Mouse (Mus musculus): Measurements from ENCODE around the gene Elovl4.

Elovl4 gene

DNA sequence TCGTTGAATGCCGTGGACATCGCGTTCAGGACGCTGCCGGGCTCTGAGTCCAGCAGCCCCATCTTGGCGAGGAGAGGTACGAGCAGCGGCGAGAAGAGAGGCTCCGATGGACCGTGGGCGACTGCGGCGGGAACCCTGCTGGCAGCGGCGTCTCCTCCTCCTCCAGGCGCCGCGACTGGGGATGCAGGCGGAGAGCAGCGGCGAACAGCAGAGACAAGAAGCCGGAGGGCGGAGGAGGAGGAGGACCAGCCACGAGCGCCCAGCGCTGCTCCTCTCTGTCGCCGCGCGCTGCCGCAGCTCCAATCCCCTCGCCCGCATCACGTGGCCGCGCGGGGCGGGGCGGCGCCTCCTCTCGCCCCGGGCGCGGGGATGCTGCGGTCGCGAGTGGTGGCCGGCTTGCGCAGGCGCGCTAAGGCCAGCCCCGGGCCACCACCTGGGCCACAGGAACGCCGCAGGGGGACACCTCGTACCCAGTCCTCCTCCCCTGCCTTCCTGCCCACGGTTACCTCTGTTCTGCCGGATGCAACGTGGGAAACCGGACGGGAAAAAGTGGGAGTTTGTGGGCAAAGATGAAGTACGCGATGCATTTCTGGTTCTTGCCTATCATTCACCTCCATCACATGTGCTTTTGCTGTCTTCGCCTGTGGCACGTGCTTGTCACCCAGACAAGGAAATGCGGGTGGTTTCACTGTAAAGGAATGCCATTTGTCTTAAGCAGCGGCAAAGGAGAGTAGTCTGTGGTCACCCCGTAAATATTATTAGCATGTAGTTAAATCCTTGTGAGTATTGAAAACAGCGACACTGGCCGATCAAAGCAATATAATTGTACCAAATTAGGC, at the start of gene Elovl4:
Elovl4 (minus strand) TSS at position 301 of the 839 bp plus-strand sequence.
- ATAC-seq (ENCODE audit: insufficient number of reproducible peaks, low FRiP score, low TSS enrichment), result peak; percentile 87

DNA sequence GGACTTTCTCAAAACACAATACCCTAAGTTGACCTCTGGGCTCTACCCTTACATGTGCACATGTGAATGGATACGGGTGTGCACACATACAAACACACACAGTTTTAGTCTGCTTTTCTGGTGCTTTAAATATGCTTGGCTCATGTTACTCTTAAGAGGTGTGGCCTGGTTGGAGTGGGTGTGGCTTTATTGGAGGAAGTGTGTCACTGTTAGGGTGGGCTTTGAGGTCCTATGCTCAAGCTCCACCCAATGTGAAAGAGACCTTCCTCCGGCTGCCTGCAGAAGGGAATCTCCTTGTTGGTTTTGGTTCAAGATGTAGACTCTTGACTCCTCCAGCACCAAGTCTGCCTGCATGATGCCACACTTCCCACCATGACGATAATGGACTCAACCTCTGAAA, 46.4 kb upstream of the Elovl4 start:
- no peak for ATAC-seq (ENCODE audit: insufficient number of reproducible peaks, low FRiP score, low TSS enrichment)

- no peak; the same call in 1 of the 2 replicates for ATAC-seq (ENCODE audit: insufficient number of reproducible peaks, low FRiP score, low TSS enrichment)
Observed at GRCm38 (mm10) chr9:83834748-83835313, 28.8 kb upstream of the Elovl4 start.

- ATAC-seq (ENCODE audit: insufficient number of reproducible peaks, low FRiP score, low TSS enrichment), result peak; percentile 99
Observed at GRCm38 (mm10) chr9:83833811-83834747, 28.0 kb upstream of the Elovl4 start, which contains the start of gene Ttk. TSS of gene Ttk (plus strand) at chr9:83834689.

- ATAC-seq (ENCODE audit: insufficient number of reproducible peaks, low FRiP score, low TSS enrichment), result no peak
Observed at GRCm38 (mm10) chr9:83831152-83831551, 25.1 kb upstream of the Elovl4 start.

DNA sequence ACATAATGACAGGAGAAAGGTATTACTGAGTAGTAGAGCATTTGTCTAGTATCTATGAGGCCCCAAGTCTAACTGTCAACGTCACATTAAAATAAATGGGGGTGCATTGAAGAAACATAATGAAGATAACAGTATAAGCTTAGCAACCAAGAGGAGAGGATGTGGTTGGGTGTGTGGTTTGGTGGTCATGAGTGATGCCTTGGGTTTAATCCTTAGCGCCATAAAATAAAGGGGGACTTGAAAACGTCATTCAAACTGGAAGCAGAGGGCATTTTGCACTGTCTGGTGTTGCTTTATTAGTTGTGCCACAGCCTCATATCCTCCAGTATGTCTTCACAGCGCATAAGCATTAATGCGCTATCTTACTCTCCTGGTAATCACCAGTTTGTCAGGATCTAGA, 23.8 kb upstream of the Elovl4 start:
- ATAC-seq (ENCODE audit: insufficient number of reproducible peaks, low FRiP score, low TSS enrichment), result no peak

GRCm38 (mm10) chr9:83822925-83823324, 16.8 kb upstream of the Elovl4 start:
- no peak for ATAC-seq (ENCODE audit: insufficient number of reproducible peaks, low FRiP score, low TSS enrichment)

GRCm38 (mm10) chr9:83820976-83821375, 14.9 kb upstream of the Elovl4 start:
- no peak for ATAC-seq (ENCODE audit: insufficient number of reproducible peaks, low FRiP score, low TSS enrichment)

DNA sequence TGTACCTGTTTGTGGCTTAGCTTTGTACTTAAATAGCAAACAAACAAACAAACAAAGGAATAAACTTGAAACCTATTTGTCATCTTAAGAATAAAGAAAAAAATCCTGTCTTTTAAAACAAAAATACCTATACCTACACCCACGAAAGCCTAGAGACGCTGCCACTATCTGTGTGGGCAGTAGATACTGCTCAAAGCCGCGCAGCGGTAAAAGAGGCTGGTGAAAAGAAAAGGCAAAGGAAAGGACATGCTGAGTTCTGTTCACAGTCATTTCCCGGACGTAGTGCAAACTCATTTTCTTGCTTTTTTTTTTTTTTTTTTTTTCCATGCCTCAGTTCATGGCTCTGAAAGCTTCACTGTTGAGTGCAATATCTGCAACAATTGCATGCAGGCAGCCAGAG, 13.1 kb upstream of the Elovl4 start:
- no peak for ATAC-seq (ENCODE audit: insufficient number of reproducible peaks, low FRiP score, low TSS enrichment)

DNA sequence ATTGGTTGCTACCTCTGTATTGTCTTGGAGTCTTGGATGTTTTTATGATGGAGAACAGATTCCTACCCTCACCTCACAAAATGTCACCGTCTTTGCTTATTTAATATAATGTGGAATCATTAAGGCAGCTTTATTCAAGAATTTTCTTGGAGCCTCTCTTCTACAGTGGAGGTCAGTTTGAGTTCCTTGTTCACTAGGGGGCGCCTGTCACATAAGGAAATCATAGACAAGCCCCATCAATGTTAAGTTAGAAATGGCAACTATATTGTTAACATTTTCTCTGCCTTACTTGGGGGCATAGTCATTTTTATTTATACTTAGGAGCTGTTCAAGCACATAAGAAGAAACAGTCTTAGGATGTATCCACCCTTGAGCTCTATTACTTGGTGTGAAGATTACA, 1.5 kb upstream of the Elovl4 start:
- ATAC-seq (ENCODE audit: insufficient number of reproducible peaks, low FRiP score, low TSS enrichment), result no peak

GRCm38 (mm10) chr9:83805164-83805976, 707 bp downstream of the Elovl4 start:
- ATAC-seq (ENCODE audit: insufficient number of reproducible peaks, low FRiP score, low TSS enrichment), result peak; percentile 42

GRCm38 (mm10) chr9:83804341-83804740, 1.7 kb downstream of the Elovl4 start:
- no peak for ATAC-seq (ENCODE audit: insufficient number of reproducible peaks, low FRiP score, low TSS enrichment)

DNA sequence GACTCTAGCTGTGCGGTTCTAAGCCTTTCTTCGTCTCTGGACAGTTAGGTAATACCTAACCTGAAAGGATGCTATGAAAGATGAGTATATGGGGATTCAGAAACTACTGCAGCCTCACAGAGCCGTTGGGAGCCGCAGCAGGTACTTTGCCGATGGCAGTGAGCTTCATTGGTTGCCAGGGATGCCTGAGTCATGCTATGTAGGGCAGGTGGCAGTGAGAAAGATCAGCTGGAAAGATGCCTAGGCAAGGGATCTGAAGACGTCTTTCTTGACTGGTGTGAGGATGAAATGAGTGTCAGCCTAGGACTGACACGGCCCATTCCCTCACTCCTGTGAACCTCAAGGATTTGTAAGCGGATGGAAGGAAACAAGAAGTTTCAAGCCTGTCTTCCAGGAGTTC, 8.2 kb downstream of the Elovl4 start:
- ATAC-seq (ENCODE audit: insufficient number of reproducible peaks, low FRiP score, low TSS enrichment), result peak; percentile 86

DNA sequence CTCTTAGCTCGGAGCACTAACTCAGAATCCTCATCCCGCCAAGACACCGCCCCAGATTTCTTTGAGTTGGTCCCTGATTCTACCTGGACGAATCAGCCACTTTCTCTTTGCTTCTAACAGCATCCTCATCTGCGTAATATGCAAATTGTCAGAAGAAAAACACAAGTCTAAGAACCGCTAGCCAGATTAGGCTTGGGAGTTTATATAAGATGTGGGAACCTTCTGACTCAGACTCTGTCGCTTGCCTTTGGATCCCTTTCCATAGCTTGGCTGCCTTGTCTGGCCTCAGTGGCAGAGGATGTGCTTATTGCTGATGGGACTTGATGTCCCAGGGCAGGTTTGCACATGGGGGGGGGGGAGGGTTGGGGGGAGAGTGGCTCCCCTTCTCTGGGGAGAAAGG, 9.2 kb downstream of the Elovl4 start:
- ATAC-seq (ENCODE audit: insufficient number of reproducible peaks, low FRiP score, low TSS enrichment), result no peak

DNA sequence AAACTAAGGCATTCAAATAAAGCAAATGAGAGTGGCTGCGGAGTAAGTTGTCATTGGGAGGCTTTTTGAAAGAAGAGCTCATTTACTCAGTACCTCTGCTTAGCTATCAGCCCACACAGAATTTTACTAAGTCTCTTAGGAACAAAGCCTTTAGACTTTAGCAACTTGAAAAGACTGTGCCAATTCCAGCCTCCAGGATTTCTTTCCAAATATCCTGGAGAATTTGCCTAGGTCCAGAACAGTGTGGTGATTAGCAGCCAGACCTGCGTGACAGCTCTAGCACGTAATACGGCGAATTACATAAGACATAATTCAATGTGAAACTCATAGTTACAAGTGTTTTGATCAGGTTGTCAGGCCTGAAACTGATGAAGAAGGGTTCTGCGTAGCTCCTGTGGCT, 16.8 kb downstream of the Elovl4 start:
- no peak for ATAC-seq (ENCODE audit: insufficient number of reproducible peaks, low FRiP score, low TSS enrichment)

DNA sequence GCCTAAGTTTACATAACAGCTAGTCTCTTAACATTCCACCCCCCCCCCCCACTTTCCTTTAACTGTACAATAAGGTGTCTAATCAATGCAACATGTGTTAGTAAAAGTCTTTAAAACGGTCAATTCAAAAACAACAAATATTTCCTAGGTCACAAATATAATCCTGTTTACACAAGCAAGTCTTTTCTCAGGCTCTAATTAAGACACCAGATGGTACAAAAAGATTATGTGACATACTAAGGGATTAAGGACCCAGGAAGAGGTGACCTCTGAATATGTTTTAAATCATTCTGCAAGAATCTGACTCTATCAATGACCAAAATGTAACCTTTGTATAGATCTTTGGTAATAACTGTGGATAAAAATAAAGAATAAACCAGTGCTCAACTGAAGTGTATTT, 20.6 kb downstream of the Elovl4 start:
- ATAC-seq (ENCODE audit: insufficient number of reproducible peaks, low FRiP score, low TSS enrichment), result no peak

- ATAC-seq (ENCODE audit: insufficient number of reproducible peaks, low FRiP score, low TSS enrichment), result no peak
Observed at GRCm38 (mm10) chr9:83778317-83778960, 27.6 kb downstream of the Elovl4 start.

DNA sequence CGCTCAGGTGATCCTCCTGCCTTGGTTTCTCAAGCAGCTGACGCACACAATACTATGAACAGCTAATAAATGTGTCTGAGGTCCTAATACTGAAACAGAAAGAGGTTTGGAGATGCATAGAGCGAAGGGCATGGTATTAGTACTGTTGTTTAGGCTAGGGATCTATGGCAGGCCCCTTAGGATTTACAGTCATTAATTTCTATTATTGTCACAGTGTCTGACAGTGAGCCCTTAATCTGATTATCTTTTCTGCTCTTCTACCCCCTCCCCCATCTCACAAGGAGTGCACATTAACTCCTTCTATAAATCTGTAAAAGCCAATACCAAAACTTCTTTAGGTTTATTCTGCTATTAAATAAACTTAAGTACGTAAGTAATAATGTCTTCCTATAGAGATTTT, 44.8 kb downstream of the Elovl4 start:
- ATAC-seq (ENCODE audit: insufficient number of reproducible peaks, low FRiP score, low TSS enrichment), result no peak

- ATAC-seq (ENCODE audit: insufficient number of reproducible peaks, low FRiP score, low TSS enrichment), result no peak
Observed at GRCm38 (mm10) chr9:83731877-83732276, 74.2 kb downstream of the Elovl4 start.

- ATAC-seq (ENCODE audit: insufficient number of reproducible peaks, low FRiP score, low TSS enrichment), result no peak
Observed at GRCm38 (mm10) chr9:83730836-83731235, 75.2 kb downstream of the Elovl4 start.

All from cerebellum, adult (tissue).